Mouse (Mus musculus) MEL (cell line): ENCODE results near the gene Relb. TPM values are rescaled to one million over a fixed set of nuclear protein-coding genes. Genes with fewer than 3 reads are reported as not detected.

Source experiments
- DNase-seq: peaks from one replicate; pipeline ENCODE4 v3.0.0; 2011; ENCODE audit warnings: low read depth, low spot score
- H3K27ac ChIP-seq: 2 replicates; pipeline ENCODE4 v1.5.1; 2012; ENCODE audit warnings: low read depth, mild to moderate bottlenecking, control low read depth, low read length, moderate library complexity; ENCODE audit not compliant: control insufficient read depth
- H3K27me3 ChIP-seq, 2 experiments: fragments of 150-350 bp in 1 of 2; sonication (generic) in 1 of 2; 2 replicates each; pipeline ENCODE4 v1.6.1; 2012; ENCODE audit warnings: low read length in 2 of 2, mild to moderate bottlenecking in 2 of 2, improper control_type of control experiment in 1 of 2, moderate library complexity in 1 of 2; ENCODE audit not compliant: insufficient read depth in 2 of 2, control insufficient read depth in 1 of 2
- H3K36me3 ChIP-seq, 2 experiments: 2 replicates each; pipeline ENCODE4 v1.6.1; 2012 to 2014; ENCODE audit warnings: low read length in 2 of 2, improper control_type of control experiment in 1 of 2, inconsistent platforms in 1 of 2, mild to moderate bottlenecking in 1 of 2; ENCODE audit not compliant: insufficient read depth in 2 of 2, control insufficient read depth in 1 of 2
- H3K4me1 ChIP-seq, 2 experiments: fragments of 150-350 bp in 1 of 2; sonication (generic) in 1 of 2; 2 replicates each; pipeline ENCODE4 v1.6.1; 2012; ENCODE audit warnings: low read length in 2 of 2, improper control_type of control experiment in 1 of 2, mild to moderate bottlenecking in 1 of 2; ENCODE audit not compliant: insufficient read depth in 2 of 2, control insufficient read depth in 1 of 2
- H3K4me3 ChIP-seq, 2 experiments: fragments of 150-350 bp in 1 of 2; sonication (generic) in 1 of 2; 2 replicates each; pipeline ENCODE4 v1.5.1; 2012; ENCODE audit warnings: low read depth in 2 of 2, low read length in 2 of 2, mild to moderate bottlenecking in 2 of 2, moderate library complexity in 2 of 2, control low read depth in 1 of 2, improper control_type of control experiment in 1 of 2; ENCODE audit not compliant: control insufficient read depth in 1 of 2, insufficient read depth in 1 of 2
- H3K79me2 ChIP-seq: 2 replicates; pipeline ENCODE4 v1.6.1; 2012; ENCODE audit warnings: mild to moderate bottlenecking, low read length, moderate library complexity; ENCODE audit not compliant: control insufficient read depth, poor library complexity, insufficient read depth
- H3K9ac ChIP-seq: 2 replicates; pipeline ENCODE4 v1.6.1; 2012; ENCODE audit warnings: low read depth, mild to moderate bottlenecking, control low read depth, low read length, moderate library complexity; ENCODE audit not compliant: control insufficient read depth, poor library complexity, severe bottlenecking
- H3K9me3 ChIP-seq: fragments of 150-350 bp; sonication (generic); replicated peaks from 2 replicates; pipeline ENCODE4 v1.6.1; 2012; ENCODE audit warnings: mild to moderate bottlenecking, low read length, improper control_type of control experiment, moderate library complexity; ENCODE audit not compliant: insufficient read depth
- CHD2 ChIP-seq: IDR thresholded peaks from 2 replicates; pipeline ENCODE4 v1.6.1; 2011; ENCODE audit warnings: low read length, improper control_type of control experiment
- E2F4 ChIP-seq: IDR thresholded peaks from 2 replicates; pipeline ENCODE4 v1.6.1; 2011; ENCODE audit warnings: low read depth, low read length, improper control_type of control experiment, borderline replicate concordance
- GABPA ChIP-seq: IDR thresholded peaks from 2 replicates; pipeline ENCODE4 v1.6.1; 2012; ENCODE audit warnings: low read depth, mild to moderate bottlenecking, inconsistent platforms, low read length, improper control_type of control experiment, moderate library complexity
- GATA1 ChIP-seq: IDR thresholded peaks from 2 replicates; pipeline ENCODE4 v1.6.1; 2011; ENCODE audit warnings: low read depth, low read length, improper control_type of control experiment
- JUND ChIP-seq: IDR thresholded peaks from 2 replicates; pipeline ENCODE4 v1.6.1; 2011; ENCODE audit warnings: low read depth, mild to moderate bottlenecking, improper control_type of control experiment, low read length
- MEF2A ChIP-seq: IDR thresholded peaks from 2 replicates; pipeline ENCODE4 v1.6.1; 2014; ENCODE audit warnings: low read depth, mild to moderate bottlenecking, inconsistent platforms, low read length, improper control_type of control experiment; ENCODE audit not compliant: poor library complexity, insufficient replicate concordance, severe bottlenecking; ENCODE audit errors: extremely low read depth
- MXI1 ChIP-seq: IDR thresholded peaks from 2 replicates; pipeline ENCODE4 v1.6.1; 2011; ENCODE audit warnings: mild to moderate bottlenecking, low read depth, low read length, improper control_type of control experiment
- MYC ChIP-seq: IDR thresholded peaks from 2 replicates; pipeline ENCODE4 v1.6.1; 2011; ENCODE audit warnings: low read depth, mild to moderate bottlenecking, low read length, improper control_type of control experiment, moderate library complexity
- NRF1 ChIP-seq: IDR thresholded peaks from 2 replicates; pipeline ENCODE4 v1.6.1; 2014; ENCODE audit warnings: low read depth, mild to moderate bottlenecking, inconsistent platforms, low read length, improper control_type of control experiment, moderate library complexity; ENCODE audit not compliant: poor library complexity, insufficient read depth, severe bottlenecking
- RCOR1 ChIP-seq: IDR thresholded peaks from 2 replicates; pipeline ENCODE4 v1.6.1; 2012; ENCODE audit warnings: low read depth, mild to moderate bottlenecking, inconsistent platforms, low read length, improper control_type of control experiment
- SIN3A ChIP-seq: IDR thresholded peaks from 2 replicates; pipeline ENCODE4 v1.6.1; 2012; ENCODE audit warnings: low read length, improper control_type of control experiment, inconsistent platforms
- SMC3 ChIP-seq: IDR thresholded peaks from 2 replicates; pipeline ENCODE4 v1.6.1; 2011; ENCODE audit warnings: low read depth, low read length, improper control_type of control experiment
- TBP ChIP-seq: IDR thresholded peaks from 2 replicates; pipeline ENCODE4 v1.8.0; 2011; ENCODE audit warnings: low read depth, low read length, improper control_type of control experiment
- ZC3H11A ChIP-seq: IDR thresholded peaks from 2 replicates; pipeline ENCODE4 v1.6.1; 2012; ENCODE audit warnings: low read depth, mild to moderate bottlenecking, inconsistent platforms, low read length, improper control_type of control experiment
- ZMIZ1 ChIP-seq: IDR thresholded peaks from 2 replicates; pipeline ENCODE4 v1.6.1; 2012; ENCODE audit warnings: low read depth, mild to moderate bottlenecking, inconsistent platforms, low read length, improper control_type of control experiment, moderate library complexity
- ZNF384 ChIP-seq: IDR thresholded peaks from 2 replicates; pipeline ENCODE4 v1.6.1; 2012; ENCODE audit warnings: low read depth, mild to moderate bottlenecking, inconsistent platforms, low read length, improper control_type of control experiment
- polyA plus RNA-seq, 2 experiments: library from polyadenylated mRNA; stranded (reverse) in 1 of 2; unstranded in 1 of 2; fragments of >175 nt in 1 of 2; fragments of >200 nt in 1 of 2; gene quantifications; 2 replicates each; pipeline versions ENCODE4 v1.2.1 to v1.2.4; 2012; ENCODE audit warnings: low replicate concordance in 2 of 2, low read depth in 1 of 2; ENCODE audit not compliant: insufficient read length in 2 of 2, insufficient read depth in 1 of 2, missing spikeins in 1 of 2
- total RNA-seq: library from RNA; depleted of rRNA; stranded (reverse); fragments of 300-350 nt; gene quantifications from 2 replicates; pipeline ENCODE4 v1.2.3, GENCODE M21; 2012

Relb gene
- total and polyA plus RNA-seq, 3 experiments: 6.2 to 7.7 TPM; not detected in 1

GRCm38 (mm10) chr7:19628192-19628535 is 1.1 kb downstream of the Relb start:
- no peak for DNase-seq
- Histone ChIP-seq H3K27me3 (no peaks in the 10 kb centered on the region), H3K79me2 (no peaks in the 10 kb centered on the region; the same call in 1 of the 2 replicates), H3K9ac (peak overlapping the region; percentile 42; the same call in 1 of the 2 replicates), H3K4me3 (peak overlapping the region; percentile 65 to 68), H3K4me1 (peaks cover 4 to 15% of the 10 kb centered on the region in 2 experiments), H3K9me3 (no peaks in the 10 kb centered on the region), H3K27ac (0 out of 2 replicates have a peak overlapping the region, but pooled peaks have one; percentile 17), H3K36me3 (peaks cover 0 to 12% of the 10 kb centered on the region in 2 experiments; a peak in 2 of 4 replicates)
- TF ChIP-seq ZMIZ1: no peak
- TF ChIP-seq SMC3: no peak
- no peak for TF ChIP-seq MXI1
- no peak for TF ChIP-seq CHD2
- 0 out of 2 replicates have a peak, but pooled peaks have one; percentile 9 for TF ChIP-seq TBP
- TF ChIP-seq GABPA: no peak
- no peak for TF ChIP-seq NRF1

GRCm38 (mm10) chr7:19627721-19628120 is 1.5 kb downstream of the Relb start:
- peaks cover 3 to 15% of the 10 kb centered on the region in 2 experiments for H3K4me1 ChIP-seq
- TF ChIP-seq MYC (no peak), E2F4 (no peak), RCOR1 (no peak), ZNF384 (no peak), MEF2A (no peak), ZC3H11A (no peak), SIN3A (no peak), GATA1 (no peak), JUND (no peak)
- H3K9ac ChIP-seq: peak overlapping the region; percentile 42; the same call in 1 of the 2 replicates
- no peaks in the 10 kb centered on the region for H3K9me3 ChIP-seq
- no peak for DNase-seq
- H3K27me3 ChIP-seq: no peaks in the 10 kb centered on the region
- no peaks in the 10 kb centered on the region; the same call in 1 of the 2 replicates for H3K79me2 ChIP-seq
- H3K4me3 ChIP-seq: peak overlapping the region in 1 of 2 experiments; percentile 65; a peak in 2 of 4 replicates
- no peak overlapping the region for H3K27ac ChIP-seq
- H3K36me3 ChIP-seq: peaks cover 0 to 9% of the 10 kb centered on the region in 2 experiments; a peak in 2 of 4 replicates
